Mouse (Mus musculus) MEL (cell line): ENCODE measurements around the gene Gm9508. TPM values are rescaled to one million over a fixed set of nuclear protein-coding genes. Genes with fewer than 3 reads are reported as not detected.

Experiments
- DNase-seq: peaks from one replicate; pipeline ENCODE4 v3.0.0; 2011; ENCODE audit warnings: low read depth, low spot score
- H3K27ac ChIP-seq: 2 replicates; pipeline ENCODE4 v1.5.1; 2012; ENCODE audit warnings: low read depth, mild to moderate bottlenecking, control low read depth, low read length, moderate library complexity; ENCODE audit not compliant: control insufficient read depth
- H3K27me3 ChIP-seq, 2 experiments: fragments of 150-350 bp in 1 of 2; sonication (generic) in 1 of 2; 2 replicates each; pipeline ENCODE4 v1.6.1; 2012; ENCODE audit warnings: low read length in 2 of 2, mild to moderate bottlenecking in 2 of 2, improper control_type of control experiment in 1 of 2, moderate library complexity in 1 of 2; ENCODE audit not compliant: insufficient read depth in 2 of 2, control insufficient read depth in 1 of 2
- H3K36me3 ChIP-seq, 2 experiments: 2 replicates each; pipeline ENCODE4 v1.6.1; 2012 to 2014; ENCODE audit warnings: low read length in 2 of 2, improper control_type of control experiment in 1 of 2, inconsistent platforms in 1 of 2, mild to moderate bottlenecking in 1 of 2; ENCODE audit not compliant: insufficient read depth in 2 of 2, control insufficient read depth in 1 of 2
- H3K4me1 ChIP-seq, 2 experiments: fragments of 150-350 bp in 1 of 2; sonication (generic) in 1 of 2; 2 replicates each; pipeline ENCODE4 v1.6.1; 2012; ENCODE audit warnings: low read length in 2 of 2, improper control_type of control experiment in 1 of 2, mild to moderate bottlenecking in 1 of 2; ENCODE audit not compliant: insufficient read depth in 2 of 2, control insufficient read depth in 1 of 2
- H3K4me3 ChIP-seq, 2 experiments: fragments of 150-350 bp in 1 of 2; sonication (generic) in 1 of 2; 2 replicates each; pipeline ENCODE4 v1.5.1; 2012; ENCODE audit warnings: low read depth in 2 of 2, low read length in 2 of 2, mild to moderate bottlenecking in 2 of 2, moderate library complexity in 2 of 2, control low read depth in 1 of 2, improper control_type of control experiment in 1 of 2; ENCODE audit not compliant: control insufficient read depth in 1 of 2, insufficient read depth in 1 of 2
- H3K79me2 ChIP-seq: 2 replicates; pipeline ENCODE4 v1.6.1; 2012; ENCODE audit warnings: mild to moderate bottlenecking, low read length, moderate library complexity; ENCODE audit not compliant: control insufficient read depth, poor library complexity, insufficient read depth
- H3K9ac ChIP-seq: 2 replicates; pipeline ENCODE4 v1.6.1; 2012; ENCODE audit warnings: low read depth, mild to moderate bottlenecking, control low read depth, low read length, moderate library complexity; ENCODE audit not compliant: control insufficient read depth, poor library complexity, severe bottlenecking
- H3K9me3 ChIP-seq: fragments of 150-350 bp; sonication (generic); replicated peaks from 2 replicates; pipeline ENCODE4 v1.6.1; 2012; ENCODE audit warnings: mild to moderate bottlenecking, low read length, improper control_type of control experiment, moderate library complexity; ENCODE audit not compliant: insufficient read depth
- BHLHE40 ChIP-seq: IDR thresholded peaks from 2 replicates; pipeline ENCODE4 v1.6.1; 2012; ENCODE audit warnings: low read depth, mild to moderate bottlenecking, inconsistent platforms, low read length, improper control_type of control experiment, borderline replicate concordance
- CHD2 ChIP-seq: IDR thresholded peaks from 2 replicates; pipeline ENCODE4 v1.6.1; 2011; ENCODE audit warnings: low read length, improper control_type of control experiment
- CTCF ChIP-seq, 3 experiments: IDR thresholded peaks in 2 of 3; conservative IDR thresholded peaks in 1 of 3; 2 replicates each; pipeline ENCODE4 v1.5.1; 2011 to 2012; ENCODE audit warnings: low read length in 3 of 3, low read depth in 2 of 3, mild to moderate bottlenecking in 2 of 3, improper control_type of control experiment in 1 of 3, inconsistent platforms in 1 of 3, mixed read lengths in 1 of 3, moderate library complexity in 1 of 3; ENCODE audit not compliant: control insufficient read depth in 1 of 3, insufficient read depth in 1 of 3, poor library complexity in 1 of 3, severe bottlenecking in 1 of 3
- E2F4 ChIP-seq: IDR thresholded peaks from 2 replicates; pipeline ENCODE4 v1.6.1; 2011; ENCODE audit warnings: low read depth, low read length, improper control_type of control experiment, borderline replicate concordance
- GABPA ChIP-seq: IDR thresholded peaks from 2 replicates; pipeline ENCODE4 v1.6.1; 2012; ENCODE audit warnings: low read depth, mild to moderate bottlenecking, inconsistent platforms, low read length, improper control_type of control experiment, moderate library complexity
- HCFC1 ChIP-seq: IDR thresholded peaks from 2 replicates; pipeline ENCODE4 v1.6.1; 2012; ENCODE audit warnings: low read depth, mild to moderate bottlenecking, inconsistent platforms, low read length, improper control_type of control experiment, moderate library complexity
- MAFK ChIP-seq: IDR thresholded peaks from 2 replicates; pipeline ENCODE4 v1.6.1; 2011; ENCODE audit warnings: low read depth, mild to moderate bottlenecking, low read length, improper control_type of control experiment, borderline replicate concordance
- MAZ ChIP-seq: IDR thresholded peaks from 2 replicates; pipeline ENCODE4 v1.6.1; 2012; ENCODE audit warnings: low read depth, mild to moderate bottlenecking, inconsistent platforms, low read length, improper control_type of control experiment
- MEF2A ChIP-seq: IDR thresholded peaks from 2 replicates; pipeline ENCODE4 v1.6.1; 2014; ENCODE audit warnings: low read depth, mild to moderate bottlenecking, inconsistent platforms, low read length, improper control_type of control experiment; ENCODE audit not compliant: poor library complexity, insufficient replicate concordance, severe bottlenecking; ENCODE audit errors: extremely low read depth
- MXI1 ChIP-seq: IDR thresholded peaks from 2 replicates; pipeline ENCODE4 v1.6.1; 2011; ENCODE audit warnings: mild to moderate bottlenecking, low read depth, low read length, improper control_type of control experiment
- MYC ChIP-seq: IDR thresholded peaks from 2 replicates; pipeline ENCODE4 v1.6.1; 2011; ENCODE audit warnings: low read depth, mild to moderate bottlenecking, low read length, improper control_type of control experiment, moderate library complexity
- POLR2A ChIP-seq, 2 experiments: IDR thresholded peaks; 2 replicates each; pipeline ENCODE4 v1.6.1; 2011 to 2012; ENCODE audit warnings: low read length in 2 of 2, mild to moderate bottlenecking in 2 of 2, control low read depth in 1 of 2, improper control_type of control experiment in 1 of 2, low read depth in 1 of 2, moderate library complexity in 1 of 2; ENCODE audit not compliant: control insufficient read depth in 1 of 2, insufficient read depth in 1 of 2, poor library complexity in 1 of 2
- POLR2AphosphoS2 ChIP-seq: IDR thresholded peaks from 2 replicates; pipeline ENCODE4 v1.6.1; 2011; ENCODE audit warnings: low read length, improper control_type of control experiment
- RAD21 ChIP-seq: IDR thresholded peaks from 2 replicates; pipeline ENCODE4 v1.6.1; 2011; ENCODE audit warnings: mild to moderate bottlenecking, low read depth, low read length, improper control_type of control experiment
- RCOR1 ChIP-seq: IDR thresholded peaks from 2 replicates; pipeline ENCODE4 v1.6.1; 2012; ENCODE audit warnings: low read depth, mild to moderate bottlenecking, inconsistent platforms, low read length, improper control_type of control experiment
- UBTF ChIP-seq: IDR thresholded peaks from 2 replicates; pipeline ENCODE4 v1.6.1; 2012; ENCODE audit warnings: low read depth, mild to moderate bottlenecking, inconsistent platforms, low read length, improper control_type of control experiment, moderate library complexity, borderline replicate concordance; ENCODE audit not compliant: insufficient read depth
- USF2 ChIP-seq, 2 experiments: IDR thresholded peaks; 2 replicates each; pipeline ENCODE4 v1.6.1; 2011 to 2012; ENCODE audit warnings: improper control_type of control experiment in 2 of 2, low read length in 2 of 2, borderline replicate concordance in 1 of 2, inconsistent platforms in 1 of 2, low read depth in 1 of 2, mild to moderate bottlenecking in 1 of 2; ENCODE audit not compliant: insufficient read depth in 1 of 2
- ZC3H11A ChIP-seq: IDR thresholded peaks from 2 replicates; pipeline ENCODE4 v1.6.1; 2012; ENCODE audit warnings: low read depth, mild to moderate bottlenecking, inconsistent platforms, low read length, improper control_type of control experiment
- polyA plus RNA-seq, 2 experiments: library from polyadenylated mRNA; stranded (reverse) in 1 of 2; unstranded in 1 of 2; fragments of >175 nt in 1 of 2; fragments of >200 nt in 1 of 2; gene quantifications; 2 replicates each; pipeline versions ENCODE4 v1.2.1 to v1.2.4; 2012; ENCODE audit warnings: low replicate concordance in 2 of 2, low read depth in 1 of 2; ENCODE audit not compliant: insufficient read length in 2 of 2, insufficient read depth in 1 of 2, missing spikeins in 1 of 2
- total RNA-seq: library from RNA; depleted of rRNA; stranded (reverse); fragments of 300-350 nt; gene quantifications from 2 replicates; pipeline ENCODE4 v1.2.3, GENCODE M21; 2012

Gm9508 gene
- total and polyA plus RNA-seq, 3 experiments = not detected

DNA sequence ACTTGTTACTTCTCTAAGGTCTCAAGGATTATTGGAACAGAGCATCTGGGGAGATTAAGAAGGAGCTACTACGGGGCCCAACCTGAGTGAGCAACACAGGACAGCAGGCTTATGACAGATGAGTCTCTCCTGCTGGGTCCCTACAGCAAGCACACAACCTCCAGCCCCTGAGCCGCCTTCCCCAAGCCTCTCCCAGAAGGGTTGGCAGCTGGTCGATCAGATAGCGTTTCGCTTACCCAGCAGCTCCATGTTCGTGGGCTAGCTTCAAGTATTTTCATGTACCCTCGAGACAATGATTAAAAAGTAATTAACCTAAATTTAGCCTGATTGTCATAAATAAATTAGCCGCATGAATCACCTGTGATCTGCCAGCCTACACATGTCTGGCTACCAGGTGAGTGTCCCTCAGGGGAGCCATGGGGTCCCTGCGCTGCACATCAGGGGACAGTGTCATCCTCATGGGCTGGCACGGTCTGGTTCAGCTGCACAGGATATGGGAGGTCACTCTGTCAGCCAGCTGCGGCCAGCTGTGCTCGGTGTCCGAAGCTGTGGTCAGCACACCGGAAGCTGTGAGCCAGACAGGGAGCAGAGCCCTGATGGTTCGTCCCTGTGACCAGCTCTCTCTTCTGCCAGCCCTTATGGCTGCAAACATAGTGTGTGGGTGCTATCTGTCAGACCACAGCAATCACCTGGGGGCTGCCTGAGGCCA lies 38.6 kb downstream of the Gm9508 start:
- Histone ChIP-seq H3K4me1 (no peaks in the 10 kb centered on the region), H3K9me3 (no peaks in the 10 kb centered on the region), H3K36me3 (no peaks in the 10 kb centered on the region), H3K27me3 (no peaks in the 10 kb centered on the region), H3K4me3 (no peak overlapping the region), H3K79me2 (no peaks in the 10 kb centered on the region), H3K9ac (no peak overlapping the region), H3K27ac (no peak overlapping the region)
- peak; percentile 27 for DNase-seq
- no peak for TF ChIP-seq RCOR1
- no peak for TF ChIP-seq USF2 (IDR thresholded peaks at IDR 0.05; ENCODE audit: borderline replicate concordance in 1 of 2, insufficient read depth in 1 of 2, low read depth in 1 of 2, low read length in 2 of 2)
- TF ChIP-seq UBTF = no peak
- TF ChIP-seq MAZ = no peak
- no peak for TF ChIP-seq MXI1
- no peak for TF ChIP-seq GABPA
- no peak for TF ChIP-seq POLR2AphosphoS2
- no peak for TF ChIP-seq ZC3H11A
- TF ChIP-seq MEF2A = no peak
- TF ChIP-seq POLR2A (IDR thresholded peaks at IDR 0.05; ENCODE audit: control insufficient read depth in 1 of 2, insufficient read depth in 1 of 2, low read depth in 1 of 2, low read length in 2 of 2, poor library complexity in 1 of 2) = no peak
- no peak for TF ChIP-seq MAFK
- no peak for TF ChIP-seq E2F4
- no peak for TF ChIP-seq HCFC1
- TF ChIP-seq BHLHE40 = no peak

GRCm38 (mm10) chr10:77652046-77652445 lies 45.0 kb downstream of the Gm9508 start:
- no peak for DNase-seq
- Histone ChIP-seq H3K9me3 (no peaks in the 10 kb centered on the region), H3K27me3 (no peaks in the 10 kb centered on the region), H3K36me3 (no peaks in the 10 kb centered on the region), H3K4me1 (no peaks in the 10 kb centered on the region), H3K27ac (no peak overlapping the region), H3K79me2 (no peaks in the 10 kb centered on the region), H3K9ac (no peak overlapping the region), H3K4me3 (no peak overlapping the region)
- no peak for TF ChIP-seq MYC
- TF ChIP-seq RAD21 = peak; percentile 12; the same call in 1 of the 2 replicates
- no peak for TF ChIP-seq USF2 (IDR thresholded peaks at IDR 0.05; ENCODE audit: borderline replicate concordance in 1 of 2, insufficient read depth in 1 of 2, low read depth in 1 of 2, low read length in 2 of 2)
- no peak for TF ChIP-seq CHD2
- peak in 1 of 3 experiments; percentile 15; a peak in 1 of 6 replicates for TF ChIP-seq CTCF (IDR thresholded peaks at IDR 0.05 in 2 of 3, conservative IDR thresholded peaks at IDR 0.05 in 1 of 3; ENCODE audit: control insufficient read depth in 1 of 3, insufficient read depth in 1 of 3, low read depth in 2 of 3, low read length in 3 of 3, poor library complexity in 1 of 3, severe bottlenecking in 1 of 3)
